Mouse (Mus musculus) midbrain, postnatal 0 days (tissue): ENCODE measurements at regions not wholly inside any gene's neighbourhood (a gene's known extent, or its start where the extent isn't known, plus 50 kb on each side); places are given as distances from the start of the nearest gene placed in this dataset.

Experiments
- ATAC-seq: fragments of 200-750 bp; cut with Nextera tagmentation; 2 replicates; pipeline ENCODE4 v1.8.0; 2017; ENCODE audit warnings: moderate number of reproducible peaks, mild to moderate bottlenecking, moderate TSS enrichment, moderate library complexity; ENCODE audit not compliant: low FRiP score
- DNase-seq: peaks from one replicate; pipeline ENCODE4 v3.0.0-alpha.2; 2015; ENCODE audit warnings: low spot score
- H3K27ac ChIP-seq: fragments of 300-500 bp; sonication (generic); 2 replicates; pipeline ENCODE4 v1.5.1; 2014; ENCODE audit warnings: low read depth, mild to moderate bottlenecking, low read length, mixed read lengths
- H3K27me3 ChIP-seq: fragments of 300-500 bp; sonication (generic); 2 replicates; pipeline ENCODE4 v1.6.1; 2014; ENCODE audit warnings: low read length, control low read depth, mixed read lengths; ENCODE audit not compliant: insufficient read depth
- H3K36me3 ChIP-seq: fragments of 300-500 bp; sonication (generic); 2 replicates; pipeline ENCODE4 v1.6.1; 2014; ENCODE audit warnings: low read length, control low read depth, mixed read lengths; ENCODE audit not compliant: insufficient read depth
- H3K4me1 ChIP-seq: fragments of 300-500 bp; sonication (generic); 2 replicates; pipeline ENCODE4 v1.6.1; 2014; ENCODE audit warnings: mild to moderate bottlenecking, control low read depth, antibody characterized with exemption, low read length, mixed read lengths; ENCODE audit not compliant: insufficient read depth
- H3K4me2 ChIP-seq: fragments of 300-500 bp; sonication (generic); 2 replicates; pipeline ENCODE4 v1.6.1; 2014; ENCODE audit warnings: low read depth, mild to moderate bottlenecking, low read length, mixed read lengths; ENCODE audit not compliant: poor library complexity, severe bottlenecking
- H3K4me3 ChIP-seq: fragments of 300-500 bp; sonication (generic); 2 replicates; pipeline ENCODE4 v1.5.1; 2014; ENCODE audit warnings: low read depth, mild to moderate bottlenecking, low read length, moderate library complexity
- H3K9ac ChIP-seq: fragments of 300-500 bp; sonication (generic); replicated peaks from 2 replicates; pipeline ENCODE4 v1.6.1; 2014; ENCODE audit warnings: mild to moderate bottlenecking, low read length, moderate library complexity, mixed read lengths; ENCODE audit not compliant: poor library complexity, severe bottlenecking
- H3K9me3 ChIP-seq: fragments of 300-500 bp; sonication (generic); 2 replicates; pipeline ENCODE4 v1.6.1; 2016; ENCODE audit warnings: low read length, control low read depth
- CTCF ChIP-seq: IDR thresholded peaks from 2 replicates; pipeline ENCODE4 v1.5.1; 2016; ENCODE audit warnings: antibody characterized with exemption, mild to moderate bottlenecking
- WGBS: fragments of 180-500 bp; shearing (Covaris S2); extraction: QIAGEN DNeasy Blood & Tissue Kit; methylation state at CpG from one replicate; pipeline ENCODE4 v1.1.7; 2014; 5-methylcytosine and 5-hydroxymethylcytosine counted together

GRCm38 (mm10) chr8:103306476-103307183 lies 521.2 kb upstream of the Cdh11 start:
- DNase-seq (no peak), ATAC-seq (no peak)
- Histone ChIP-seq H3K4me1 (no peaks in the 10 kb centered on the region), H3K9ac (no peak overlapping the region), H3K9me3 (no peaks in the 10 kb centered on the region), H3K36me3 (no peaks in the 10 kb centered on the region), H3K27ac (no peak overlapping the region), H3K27me3 (no peaks in the 10 kb centered on the region), H3K4me2 (no peak overlapping the region), H3K4me3 (no peak overlapping the region)
- WGBS, result 78% methylated on average over 1 of the region's 1 CpGs
- no peak for TF ChIP-seq CTCF

- ATAC-seq, result no peak
- Histone ChIP-seq H3K9ac (no peak overlapping the region), H3K4me2 (no peak overlapping the region), H3K27ac (no peak overlapping the region), H3K4me3 (no peak overlapping the region), H3K27me3 (no peaks in the 10 kb centered on the region), H3K4me1 (no peaks in the 10 kb centered on the region), H3K9me3 (no peaks in the 10 kb centered on the region), H3K36me3 (no peaks in the 10 kb centered on the region)
- TF ChIP-seq CTCF, result no peak
- no peak for DNase-seq
- 44% methylated on average over 1 of the region's 1 CpGs for WGBS
These were observed 528.1 kb upstream of the Cdh11 start for GRCm38 (mm10) chr8:103313576-103313975.

DNA sequence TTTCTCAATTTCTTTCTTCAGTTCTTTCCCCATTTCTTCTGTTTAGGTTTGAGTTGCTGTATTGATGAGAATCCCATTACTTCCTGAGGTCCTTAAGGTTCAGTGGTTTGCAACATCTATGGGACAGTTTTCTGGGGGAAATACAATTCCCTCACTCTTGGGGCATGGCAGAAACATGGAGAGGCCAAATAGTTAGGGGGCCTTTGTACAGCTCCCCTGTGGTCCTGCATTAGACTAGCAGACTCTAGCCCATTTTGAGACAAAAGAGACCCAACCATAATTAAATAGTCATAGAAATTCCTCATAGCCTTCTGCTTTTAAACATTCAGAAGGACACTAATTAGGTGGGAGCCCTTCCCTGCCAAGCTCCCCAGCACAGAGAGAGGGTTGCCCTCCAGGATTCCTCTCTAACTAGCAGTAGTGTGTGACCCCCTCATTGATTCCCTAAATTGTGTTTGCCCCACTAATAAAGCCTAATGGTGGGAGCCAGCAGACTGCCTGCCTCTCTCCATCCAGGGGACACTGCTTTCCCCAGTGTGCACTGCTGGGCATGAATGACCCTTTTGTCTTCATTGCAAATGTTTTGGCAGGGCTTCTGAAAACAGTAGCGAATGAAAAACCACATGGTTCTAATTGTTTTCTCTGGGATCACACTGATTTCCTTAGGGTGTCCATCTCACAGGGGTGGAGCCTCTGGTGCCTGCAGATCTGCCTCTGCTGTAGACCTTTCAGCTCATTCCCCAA lies 529.0 kb upstream of the Cdh11 start:
- H3K36me3 ChIP-seq, result no peaks in the 10 kb centered on the region
- DNase-seq (peak; percentile 55), ATAC-seq (peak; percentile 49; the same call in 1 of the 2 replicates)
- no peak overlapping the region for H3K4me2 ChIP-seq
- H3K4me3 ChIP-seq, result no peak overlapping the region
- H3K27ac ChIP-seq, result no peak overlapping the region
- 10% methylated on average over 1 of the region's 1 CpGs for WGBS
- no peak for TF ChIP-seq CTCF
- no peaks in the 10 kb centered on the region for H3K9me3 ChIP-seq
- no peaks in the 10 kb centered on the region for H3K27me3 ChIP-seq
- no peak overlapping the region for H3K9ac ChIP-seq
- no peaks in the 10 kb centered on the region for H3K4me1 ChIP-seq

DNA sequence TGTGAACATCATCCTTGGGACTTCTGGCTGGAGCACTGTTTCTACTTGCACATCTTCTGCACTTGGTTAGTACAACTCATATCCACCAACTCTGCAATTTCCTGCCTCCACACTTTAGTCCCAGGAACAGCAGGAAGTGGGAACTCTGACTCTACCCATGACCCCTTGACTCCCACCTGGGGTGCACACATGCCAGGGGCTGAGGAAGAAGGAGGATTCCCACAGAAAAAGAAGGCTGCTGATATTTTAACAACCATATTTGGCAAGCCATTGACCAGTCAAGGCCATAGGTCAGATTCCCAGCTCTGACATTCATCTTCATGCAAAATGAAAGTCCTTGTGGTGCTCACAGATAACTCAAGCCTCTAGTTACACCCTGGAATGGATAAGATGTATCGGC lies 530.3 kb upstream of the Cdh11 start:
- Histone ChIP-seq H3K36me3 (no peaks in the 10 kb centered on the region), H3K4me3 (no peak overlapping the region), H3K4me1 (no peaks in the 10 kb centered on the region), H3K9ac (no peak overlapping the region), H3K9me3 (no peaks in the 10 kb centered on the region), H3K27me3 (no peaks in the 10 kb centered on the region), H3K4me2 (no peak overlapping the region), H3K27ac (no peak overlapping the region)
- no peak for TF ChIP-seq CTCF
- no peak for DNase-seq
- 90% methylated on average over 1 of the region's 1 CpGs for WGBS
- no peak for ATAC-seq

DNA sequence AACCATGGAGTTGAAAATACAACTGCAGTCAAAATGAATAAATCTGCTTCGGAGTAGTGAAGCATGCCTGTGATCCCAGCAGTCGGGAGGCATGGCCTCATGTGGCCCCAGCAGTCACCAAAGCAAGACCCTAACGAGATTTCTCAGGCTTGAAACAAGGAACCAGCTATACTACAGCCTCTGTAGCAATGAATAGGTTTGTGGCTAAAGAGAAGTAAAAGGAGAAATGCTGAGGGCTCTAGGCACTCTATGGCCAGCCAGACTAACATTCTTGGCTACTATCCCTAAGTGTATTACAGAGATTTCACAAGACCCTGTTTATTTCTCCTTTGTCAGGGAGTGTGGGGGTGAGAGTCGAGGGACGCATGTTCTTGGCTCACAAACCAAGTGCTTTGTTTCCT lies 531.2 kb upstream of the Cdh11 start:
- H3K27ac ChIP-seq, result no peak overlapping the region
- WGBS, result 44% methylated on average over 5 of the region's 5 CpGs
- H3K4me2 ChIP-seq, result no peak overlapping the region
- H3K9me3 ChIP-seq, result no peaks in the 10 kb centered on the region
- no peak for TF ChIP-seq CTCF
- no peak for ATAC-seq
- DNase-seq, result no peak
- no peaks in the 10 kb centered on the region for H3K4me1 ChIP-seq
- H3K9ac ChIP-seq, result no peak overlapping the region
- H3K27me3 ChIP-seq, result no peaks in the 10 kb centered on the region
- no peaks in the 10 kb centered on the region for H3K36me3 ChIP-seq
- H3K4me3 ChIP-seq, result no peak overlapping the region

- TF ChIP-seq CTCF, result no peak
- no peaks in the 10 kb centered on the region for H3K27me3 ChIP-seq
- H3K4me1 ChIP-seq, result no peaks in the 10 kb centered on the region
- no peak overlapping the region for H3K27ac ChIP-seq
- DNase-seq (no peak), ATAC-seq (no peak)
- H3K9ac ChIP-seq, result no peak overlapping the region
- no peaks in the 10 kb centered on the region for H3K36me3 ChIP-seq
- WGBS, result 91% methylated on average over 2 of the region's 2 CpGs
- H3K4me3 ChIP-seq, result no peak overlapping the region
- no peaks in the 10 kb centered on the region for H3K9me3 ChIP-seq
- H3K4me2 ChIP-seq, result no peak overlapping the region
These were observed 531.8 kb upstream of the Cdh11 start for GRCm38 (mm10) chr8:103317149-103317725.
